In the genomic region with DNA sequence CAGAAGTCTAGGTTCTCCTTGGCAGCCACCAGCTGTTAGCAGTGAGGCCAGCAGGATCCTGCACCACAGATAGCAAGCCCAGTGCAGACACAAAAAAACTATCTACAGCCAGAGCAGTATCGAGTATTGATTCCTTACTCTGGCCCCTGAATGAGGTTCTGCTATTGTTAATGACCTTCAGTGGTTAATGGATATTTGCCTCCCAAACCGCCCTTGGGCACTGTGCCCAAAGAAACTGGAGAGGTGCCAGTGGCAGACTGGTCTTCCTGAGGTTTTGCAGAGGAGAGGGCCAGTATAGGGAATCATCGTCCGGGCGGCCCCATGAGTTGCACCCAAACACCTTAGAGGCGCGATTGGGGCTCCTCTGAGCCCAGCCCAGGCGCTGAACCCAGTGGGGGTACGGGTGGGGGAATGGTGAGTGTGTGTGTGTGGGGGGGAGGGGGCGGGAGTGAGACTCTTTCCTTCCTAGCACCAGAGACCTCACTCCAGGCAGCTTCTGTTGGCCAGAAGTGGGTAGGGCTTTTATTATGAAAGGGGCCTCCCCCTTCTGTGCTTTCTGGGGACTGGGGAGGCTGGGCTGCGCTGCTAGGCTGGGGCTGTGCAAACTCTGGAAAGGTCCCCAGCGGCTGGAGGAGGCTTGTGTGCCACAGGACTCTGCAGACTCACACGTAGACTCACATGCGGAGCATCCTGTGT, we compare ENCODE assay signal across 8 mouse cellular contexts. TPM values are rescaled to one million over a fixed set of nuclear protein-coding genes. Genes with fewer than 3 reads are reported as not detected.
DNase-seq lines count a peak whose midpoint lies in the region; ATAC-seq and TF ChIP-seq lines count a peak whose summit lies in the region.

A gene (plus strand): TSS at position 571 of the 696 bp plus-strand sequence.

- peak; percentile 95 for DNase-seq in adrenal gland, postnatal 10 days
- peak; percentile 81 for DNase-seq in kidney, postnatal 0 days (ENCODE audit: low spot score)
- DNase-seq in lung, postnatal 14 days: peak; percentile 83
- DNase-seq in thymus, postnatal 10 days (ENCODE audit: low spot score in 2 of 2): no peak

- ATAC-seq in heart, embryonic 15.5 days (replicated peaks; ENCODE audit: insufficient number of reproducible peaks, insufficient read depth, low FRiP score, low read depth): peak; percentile 85
- ATAC-seq in kidney, postnatal 0 days (replicated peaks; ENCODE audit: low FRiP score, low read depth): peak; percentile 73
- peak; percentile 92 for ATAC-seq in stomach, embryonic 14.5 days (ENCODE audit: insufficient number of reproducible peaks, insufficient read depth, low FRiP score, low read depth)

- peak within 1 kb of the TSS; percentile 21 for H3K4me3 ChIP-seq in ES-Bruce4 (ENCODE audit: low read depth, low read length)
- no peak within 1 kb of the TSS for H3K4me3 ChIP-seq in embryonic fibroblast, embryonic 13.5 days (ENCODE audit: insufficient read depth, low read length)
- H3K4me3 ChIP-seq in heart, embryonic 15.5 days: peak within 1 kb of the TSS; percentile 41
- H3K4me3 ChIP-seq in kidney, postnatal 0 days (replicated peaks; ENCODE audit: low read depth, low read length): peak within 1 kb of the TSS; percentile 23
- peak within 1 kb of the TSS; percentile 31 for H3K4me3 ChIP-seq in stomach, embryonic 14.5 days (ENCODE audit: low read depth, low read length)

- H3K27ac ChIP-seq in ES-Bruce4 (ENCODE audit: insufficient read depth, low read length): no peak within 1 kb of the TSS
- H3K27ac ChIP-seq in embryonic fibroblast, embryonic 13.5 days (ENCODE audit: insufficient read depth, low read length): no peak within 1 kb of the TSS
- H3K27ac ChIP-seq in heart, embryonic 15.5 days: peak within 1 kb of the TSS; percentile 74
- 0 out of 2 replicates have a peak within 1 kb of the TSS, but pooled peaks have one; percentile 6 for H3K27ac ChIP-seq in kidney, postnatal 0 days
- peak within 1 kb of the TSS; percentile 71; the same call in 1 of the 2 replicates for H3K27ac ChIP-seq in stomach, embryonic 14.5 days (ENCODE audit: low read length)

- TF ChIP-seq CTCF in ES-Bruce4 (IDR thresholded peaks at IDR 0.05; ENCODE audit: low read depth, low read length): no peak
- no peak for TF ChIP-seq CTCF in embryonic fibroblast, embryonic 13.5 days (IDR thresholded peaks at IDR 0.05; ENCODE audit: borderline replicate concordance, insufficient read depth, low read length)
- 0 out of 2 replicates have a peak, but pooled peaks have one; percentile 5 for TF ChIP-seq CTCF in kidney, postnatal 0 days (IDR thresholded peaks at IDR 0.05; ENCODE audit: low read depth)

- no peaks in the 10 kb centered on the region for H3K36me3 ChIP-seq in ES-Bruce4 (ENCODE audit: control insufficient read depth, insufficient read depth, low read length, poor library complexity, severe bottlenecking)
- H3K36me3 ChIP-seq in heart, embryonic 15.5 days: no peaks in the 10 kb centered on the region
- no peaks in the 10 kb centered on the region for H3K36me3 ChIP-seq in kidney, postnatal 0 days (ENCODE audit: insufficient read depth, low read length)
- no peaks in the 10 kb centered on the region for H3K36me3 ChIP-seq in stomach, embryonic 14.5 days (ENCODE audit: control insufficient read depth, insufficient read depth, low read length)

- no peak for TF ChIP-seq EP300 in ES-Bruce4 (IDR thresholded peaks at IDR 0.05; ENCODE audit: insufficient read depth, low read depth, low read length)

- H3K9ac ChIP-seq in ES-Bruce4 (ENCODE audit: low read depth, poor library complexity, severe bottlenecking): no peak within 1 kb of the TSS
- H3K9ac ChIP-seq in heart, embryonic 15.5 days: peak within 1 kb of the TSS; percentile 11; the same call in 1 of the 2 replicates
- H3K9ac ChIP-seq in kidney, postnatal 0 days (ENCODE audit: low read depth, low read length): 0 out of 2 replicates have a peak within 1 kb of the TSS, but pooled peaks have one; percentile 6
- no peak within 1 kb of the TSS; the same call in 1 of the 2 replicates for H3K9ac ChIP-seq in stomach, embryonic 14.5 days (replicated peaks; ENCODE audit: low read depth, low read length)

- no peaks in the 10 kb centered on the region for H3K4me1 ChIP-seq in ES-Bruce4 (ENCODE audit: control insufficient read depth, insufficient read depth, low read length)
- H3K4me1 ChIP-seq in embryonic fibroblast, embryonic 13.5 days (ENCODE audit: control insufficient read depth, insufficient read depth, low read length): 0 out of 2 replicates have a peak, but pooled peaks cover 2% of the 10 kb centered on the region
- H3K4me1 ChIP-seq in heart, embryonic 15.5 days (replicated peaks): peaks cover 24% of the 10 kb centered on the region
- H3K4me1 ChIP-seq in kidney, postnatal 0 days (replicated peaks; ENCODE audit: insufficient read depth, low read length): no peaks in the 10 kb centered on the region
- peaks cover 21% of the 10 kb centered on the region for H3K4me1 ChIP-seq in stomach, embryonic 14.5 days (ENCODE audit: control insufficient read depth, insufficient read depth, low read length)

- H3K9me3 ChIP-seq in ES-Bruce4 (replicated peaks; ENCODE audit: control insufficient read depth, insufficient read depth, low read length, poor library complexity, severe bottlenecking): no peaks in the 10 kb centered on the region
- H3K9me3 ChIP-seq in heart, embryonic 15.5 days (replicated peaks): no peaks in the 10 kb centered on the region
- H3K9me3 ChIP-seq in kidney, postnatal 0 days (replicated peaks; ENCODE audit: low read length): no peaks in the 10 kb centered on the region
- H3K9me3 ChIP-seq in stomach, embryonic 14.5 days (ENCODE audit: control insufficient read depth, low read depth, low read length): no peaks in the 10 kb centered on the region

- no peaks in the 10 kb centered on the region for H3K27me3 ChIP-seq in ES-Bruce4 (ENCODE audit: control insufficient read depth, insufficient read depth, low read length, poor library complexity, severe bottlenecking)
- H3K27me3 ChIP-seq in heart, embryonic 15.5 days: no peaks in the 10 kb centered on the region
- no peaks in the 10 kb centered on the region for H3K27me3 ChIP-seq in kidney, postnatal 0 days (ENCODE audit: insufficient read depth, low read length)
- H3K27me3 ChIP-seq in stomach, embryonic 14.5 days (ENCODE audit: control insufficient read depth, insufficient read depth, low read length): no peaks in the 10 kb centered on the region

- H3K4me2 ChIP-seq in heart, embryonic 15.5 days: peak within 1 kb of the TSS; percentile 66
- peak within 1 kb of the TSS; percentile 54 for H3K4me2 ChIP-seq in kidney, postnatal 0 days (ENCODE audit: low read length)
- H3K4me2 ChIP-seq in stomach, embryonic 14.5 days (replicated peaks; ENCODE audit: low read depth, low read length): peak within 1 kb of the TSS; percentile 54

- no peak for TF ChIP-seq POLR2A in ES-Bruce4 (IDR thresholded peaks at IDR 0.05; ENCODE audit: insufficient read depth, low read length)
- 0 out of 2 replicates have a peak, but pooled peaks have one; percentile 9 for TF ChIP-seq POLR2A in embryonic fibroblast, embryonic 13.5 days (IDR thresholded peaks at IDR 0.05; ENCODE audit: low read depth, low read length)

- 3% methylated on average over 14 of the region's 14 CpGs for WGBS in heart, embryonic 15.5 days
- WGBS in kidney, postnatal 0 days: 5% methylated on average over 14 of the region's 14 CpGs
- WGBS in stomach, embryonic 14.5 days: 4% methylated on average over 14 of the region's 14 CpGs

RNA-seq across cellular contexts. Expression of the gene that starts here (rescaled TPM):
- not detected in 2 replicates for polyA plus RNA-seq in ES-Bruce4 (2011; ENCODE audit: insufficient read depth, insufficient read length, low read depth, missing spikeins)
- 1 to 10 TPM; 3.9 to 5.6 TPM for total RNA-seq in adrenal gland, postnatal 10 days (2021)
- polyA plus RNA-seq in embryonic fibroblast, embryonic 13.5 days (2011; ENCODE audit: insufficient read length, low read depth, missing spikeins): 0.98 TPM in 1 of 2 replicates, not detected in the other
- polyA plus RNA-seq in heart, embryonic 15.5 days (2015; fragmentation: Nextera tagmentation; extraction: Ambion mirVana): 1.2 and 2.2 TPM in 2 replicates
- 0.37 and 0.50 TPM in 2 replicates for polyA plus RNA-seq in kidney, postnatal 0 days (2015; fragmentation: Nextera tagmentation; extraction: Ambion mirVana)
- polyA plus RNA-seq in stomach, embryonic 14.5 days (2014; fragmentation: Nextera tagmentation; extraction: Ambion mirVana): 4.0 and 4.4 TPM in 2 replicates

Comparison
In these comparisons a context has a peak if more than half of its experiments do, and no peak if none do; other contexts are left out.
1. Peak in DNase-seq, ATAC-seq, H3K4me3 ChIP-seq, H3K27ac ChIP-seq, H3K9ac ChIP-seq and H3K4me2 ChIP-seq in kidney, postnatal 0 days; RNA of the gene not detected or under 1 TPM.
2. H3K27ac ChIP-seq: peak in heart, embryonic 15.5 days (single experiment) and stomach, embryonic 14.5 days (single experiment); none in ES-Bruce4 (single experiment) and embryonic fibroblast, embryonic 13.5 days (single experiment).
3. DNase-seq: peak in adrenal gland, postnatal 10 days (single experiment) and lung, postnatal 14 days (single experiment); none in thymus, postnatal 10 days (0 of 2).
4. Peak in every context shown above with its lines, with median percentiles within 50 percentile points of each other: ATAC-seq and H3K4me2 ChIP-seq.